Mouse (Mus musculus): Measurements from ENCODE around the gene Acnat1. TPM values are rescaled to one million over a fixed set of nuclear protein-coding genes. Genes with fewer than 3 reads are reported as not detected.
"Not testable (repeated sequence)": the region's sequence is repeated elsewhere in the genome, so short reads cannot be mapped to it uniquely, and the experiment has no call there.

Acnat1 gene
- polyA plus RNA-seq, 1 experiment from 2014 or later, result not detected

- Histone ChIP-seq H3K36me3 (replicated peaks; ENCODE audit: control insufficient read depth, insufficient read depth) (0 out of 2 replicates have a peak, but pooled peaks cover under 1% of the 10 kb centered on the region), H3K9me3 (ENCODE audit: control insufficient read depth, low read length) (no peaks in the 10 kb centered on the region), H3K4me3 (replicated peaks; ENCODE audit: low read length) (no peak within 1 kb of the TSS), H3K9ac (no peak within 1 kb of the TSS), H3K4me2 (replicated peaks) (no peak within 1 kb of the TSS), H3K4me1 (replicated peaks; ENCODE audit: control insufficient read depth, insufficient read depth, low read length) (no peaks in the 10 kb centered on the region), H3K27ac (no peak within 1 kb of the TSS), H3K27me3 (ENCODE audit: control insufficient read depth, insufficient read depth, low read length) (no peaks in the 10 kb centered on the region)
- no peak for DNase-seq (ENCODE audit: low spot score)
- no peak for ATAC-seq (ENCODE audit: low FRiP score)
- WGBS, result 84% methylated on average over 3 of the region's 3 CpGs
Measured at GRCm38 (mm10) chr4:49506386-49506785, 32.7 kb upstream of the Acnat1 start, which contains the start of gene Baat. Baat (minus strand) TSS chr4:49506557.

- no peaks in the 10 kb centered on the region for H3K36me3 ChIP-seq (replicated peaks; ENCODE audit: control insufficient read depth, insufficient read depth)
- H3K9ac ChIP-seq, result no peak overlapping the region
- WGBS, result 96% methylated on average over 1 of the region's 1 CpGs
- DNase-seq (ENCODE audit: low spot score) (no peak), ATAC-seq (ENCODE audit: low FRiP score) (no peak)
- H3K4me3 ChIP-seq (replicated peaks; ENCODE audit: low read length), result no peak overlapping the region
- no peaks in the 10 kb centered on the region for H3K4me1 ChIP-seq (replicated peaks; ENCODE audit: control insufficient read depth, insufficient read depth, low read length)
- no peaks in the 10 kb centered on the region for H3K27me3 ChIP-seq (ENCODE audit: control insufficient read depth, insufficient read depth, low read length)
- H3K27ac ChIP-seq, result no peak overlapping the region
- H3K9me3 ChIP-seq (ENCODE audit: control insufficient read depth, low read length), result no peaks in the 10 kb centered on the region
- no peak overlapping the region for H3K4me2 ChIP-seq (replicated peaks)
Measured at GRCm38 (mm10) chr4:49503563-49503962, 29.9 kb upstream of the Acnat1 start.

- 83% methylated on average over 3 of the region's 3 CpGs for WGBS
- H3K4me1 ChIP-seq (replicated peaks; ENCODE audit: control insufficient read depth, insufficient read depth, low read length), result not testable (repeated sequence)
Measured at GRCm38 (mm10) chr4:49485934-49486650, 12.4 kb upstream of the Acnat1 start.

DNA sequence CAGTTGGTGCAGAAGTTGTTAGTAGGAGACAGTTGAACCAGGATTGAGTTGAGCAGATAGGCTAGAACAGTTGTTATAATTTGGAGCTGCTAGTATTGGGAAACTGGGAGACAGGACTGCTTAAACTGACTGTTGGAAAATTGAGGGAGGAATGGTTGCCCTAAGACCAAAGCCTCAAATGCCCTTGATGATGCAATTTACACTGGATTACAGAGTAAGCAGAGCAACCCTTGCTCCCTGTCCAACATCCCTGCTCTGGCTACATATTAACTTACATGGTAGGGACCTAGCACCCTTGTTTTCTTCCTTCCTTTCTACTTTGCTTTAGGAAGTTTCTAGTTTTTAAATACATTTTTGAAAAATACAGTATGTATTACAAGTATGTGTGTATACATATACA, 11.7 kb upstream of the Acnat1 start:
- H3K27me3 ChIP-seq (ENCODE audit: control insufficient read depth, insufficient read depth, low read length), result no peaks in the 10 kb centered on the region
- no peaks in the 10 kb centered on the region for H3K36me3 ChIP-seq (replicated peaks; ENCODE audit: control insufficient read depth, insufficient read depth)
- no peak overlapping the region for H3K9ac ChIP-seq
- H3K9me3 ChIP-seq (ENCODE audit: control insufficient read depth, low read length), result no peaks in the 10 kb centered on the region
- H3K4me1 ChIP-seq (replicated peaks; ENCODE audit: control insufficient read depth, insufficient read depth, low read length), result no peaks in the 10 kb centered on the region
- H3K4me3 ChIP-seq (replicated peaks; ENCODE audit: low read length), result no peak overlapping the region
- H3K4me2 ChIP-seq (replicated peaks), result no peak overlapping the region
- no peak overlapping the region for H3K27ac ChIP-seq
- DNase-seq (ENCODE audit: low spot score) (no peak), ATAC-seq (ENCODE audit: low FRiP score) (no peak)

More at GRCm38 (mm10) chr4:49485934-49486650, 12.4 kb upstream of the Acnat1 start:
- not testable (repeated sequence) for H3K4me3 ChIP-seq (replicated peaks; ENCODE audit: low read length); H3K9ac ChIP-seq; ATAC-seq (ENCODE audit: low FRiP score); DNase-seq (ENCODE audit: low spot score); H3K27ac ChIP-seq; H3K36me3 ChIP-seq (replicated peaks; ENCODE audit: control insufficient read depth, insufficient read depth); H3K27me3 ChIP-seq (ENCODE audit: control insufficient read depth, insufficient read depth, low read length); H3K9me3 ChIP-seq (ENCODE audit: control insufficient read depth, low read length); H3K4me2 ChIP-seq (replicated peaks)

DNA sequence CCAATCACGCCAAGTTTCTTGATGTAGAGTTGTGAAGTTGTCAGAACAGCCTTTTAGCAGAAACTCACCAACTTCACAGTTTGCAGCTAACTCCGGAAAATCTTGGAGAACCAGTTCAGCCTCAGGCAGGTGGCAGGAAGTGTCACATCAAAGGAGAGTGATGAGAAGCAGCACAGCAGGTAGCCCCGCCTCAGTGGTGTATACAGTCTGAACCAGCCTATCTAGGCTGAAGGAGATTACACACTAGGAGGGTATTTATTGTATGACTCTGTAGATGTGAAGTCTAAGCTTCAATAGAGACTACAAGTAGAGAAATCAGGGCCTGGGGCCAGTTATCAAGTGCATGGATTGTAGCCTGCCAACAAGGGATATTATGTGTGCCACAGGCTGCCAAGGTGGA, 7.2 kb upstream of the Acnat1 start:
- H3K4me2 ChIP-seq (replicated peaks), result no peak overlapping the region
- H3K4me1 ChIP-seq (replicated peaks; ENCODE audit: control insufficient read depth, insufficient read depth, low read length), result peaks cover 6% of the 10 kb centered on the region; the same call in 1 of the 2 replicates
- no peaks in the 10 kb centered on the region for H3K36me3 ChIP-seq (replicated peaks; ENCODE audit: control insufficient read depth, insufficient read depth)
- no peak overlapping the region for H3K9ac ChIP-seq
- H3K27ac ChIP-seq, result no peak overlapping the region
- DNase-seq (ENCODE audit: low spot score), result no peak
- ATAC-seq (ENCODE audit: low FRiP score), result no peak
- no peaks in the 10 kb centered on the region for H3K27me3 ChIP-seq (ENCODE audit: control insufficient read depth, insufficient read depth, low read length)
- no peaks in the 10 kb centered on the region for H3K9me3 ChIP-seq (ENCODE audit: control insufficient read depth, low read length)
- 60% methylated on average over 3 of the region's 3 CpGs for WGBS
- no peak overlapping the region for H3K4me3 ChIP-seq (replicated peaks; ENCODE audit: low read length)

- Histone ChIP-seq H3K27me3 (ENCODE audit: control insufficient read depth, insufficient read depth, low read length) (no peaks in the 10 kb centered on the region), H3K36me3 (replicated peaks; ENCODE audit: control insufficient read depth, insufficient read depth) (no peaks in the 10 kb centered on the region), H3K9ac (no peak overlapping the region), H3K9me3 (ENCODE audit: control insufficient read depth, low read length) (no peaks in the 10 kb centered on the region), H3K4me3 (replicated peaks; ENCODE audit: low read length) (no peak overlapping the region), H3K27ac (no peak overlapping the region), H3K4me2 (replicated peaks) (no peak overlapping the region; the same call in 1 of the 2 replicates), H3K4me1 (replicated peaks; ENCODE audit: control insufficient read depth, insufficient read depth, low read length) (peaks cover 6% of the 10 kb centered on the region; the same call in 1 of the 2 replicates)
- no peak for DNase-seq (ENCODE audit: low spot score)
- no peak for ATAC-seq (ENCODE audit: low FRiP score)
- WGBS, result 27% methylated on average over 21 of the region's 21 CpGs
Measured at GRCm38 (mm10) chr4:49480104-49480760, 6.5 kb upstream of the Acnat1 start.

GRCm38 (mm10) chr4:49479035-49479434, 5.3 kb upstream of the Acnat1 start:
- WGBS, result 12% methylated on average over 2 of the region's 2 CpGs
- DNase-seq (ENCODE audit: low spot score); H3K4me2 ChIP-seq (replicated peaks); H3K9me3 ChIP-seq (ENCODE audit: control insufficient read depth, low read length); H3K4me1 ChIP-seq (replicated peaks; ENCODE audit: control insufficient read depth, insufficient read depth, low read length); H3K27me3 ChIP-seq (ENCODE audit: control insufficient read depth, insufficient read depth, low read length); H3K9ac ChIP-seq; H3K27ac ChIP-seq; H3K36me3 ChIP-seq (replicated peaks; ENCODE audit: control insufficient read depth, insufficient read depth); H3K4me3 ChIP-seq (replicated peaks; ENCODE audit: low read length); ATAC-seq (ENCODE audit: low FRiP score): not testable (repeated sequence)

- no peak overlapping the region for H3K9ac ChIP-seq
- no peak overlapping the region for H3K27ac ChIP-seq
- ATAC-seq (ENCODE audit: low FRiP score) (peak; percentile 60; the same call in 1 of the 2 replicates), DNase-seq (ENCODE audit: low spot score) (no peak)
- 0 out of 2 replicates have a peak overlapping the region, but pooled peaks have one; percentile 9 for H3K4me3 ChIP-seq (replicated peaks; ENCODE audit: low read length)
- H3K9me3 ChIP-seq (ENCODE audit: control insufficient read depth, low read length), result no peaks in the 10 kb centered on the region
- H3K27me3 ChIP-seq (ENCODE audit: control insufficient read depth, insufficient read depth, low read length), result no peaks in the 10 kb centered on the region
- H3K36me3 ChIP-seq (replicated peaks; ENCODE audit: control insufficient read depth, insufficient read depth), result no peaks in the 10 kb centered on the region
- WGBS, result 20% methylated on average over 18 of the region's 19 CpGs
- peaks cover 6% of the 10 kb centered on the region; the same call in 1 of the 2 replicates for H3K4me1 ChIP-seq (replicated peaks; ENCODE audit: control insufficient read depth, insufficient read depth, low read length)
- peak overlapping the region; percentile 49 for H3K4me2 ChIP-seq (replicated peaks)
Measured at GRCm38 (mm10) chr4:49478118-49478877, 4.6 kb upstream of the Acnat1 start.

DNA sequence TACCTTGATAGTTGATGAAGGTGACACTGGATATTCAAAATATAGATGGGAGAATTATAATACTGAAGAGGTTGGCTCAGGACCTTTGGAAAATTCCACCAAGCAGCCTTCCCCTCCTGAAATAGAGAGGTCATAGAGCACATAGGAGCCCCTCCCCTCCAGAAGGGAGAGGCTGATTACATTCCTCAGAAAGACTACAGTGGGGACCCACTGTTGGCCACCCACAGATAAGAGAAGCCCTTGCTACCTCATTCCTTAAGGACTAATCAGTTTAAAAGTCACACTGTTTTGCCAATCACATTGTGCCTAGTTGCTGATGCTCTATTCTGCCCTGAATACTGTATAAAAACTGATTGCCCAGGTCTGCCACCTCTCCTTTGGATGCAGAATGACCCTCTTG, 871 bp upstream of the Acnat1 start:
- ATAC-seq (ENCODE audit: low FRiP score) (no peak), DNase-seq (ENCODE audit: low spot score) (no peak)
- peaks cover 6% of the 10 kb centered on the region; the same call in 1 of the 2 replicates for H3K4me1 ChIP-seq (replicated peaks; ENCODE audit: control insufficient read depth, insufficient read depth, low read length)
- no peak overlapping the region for H3K4me2 ChIP-seq (replicated peaks)
- no peaks in the 10 kb centered on the region for H3K27me3 ChIP-seq (ENCODE audit: control insufficient read depth, insufficient read depth, low read length)
- no peak overlapping the region for H3K27ac ChIP-seq
- H3K9ac ChIP-seq, result no peak overlapping the region
- H3K9me3 ChIP-seq (ENCODE audit: control insufficient read depth, low read length), result no peaks in the 10 kb centered on the region
- no peaks in the 10 kb centered on the region for H3K36me3 ChIP-seq (replicated peaks; ENCODE audit: control insufficient read depth, insufficient read depth)
- H3K4me3 ChIP-seq (replicated peaks; ENCODE audit: low read length), result no peak overlapping the region

Measured in hindbrain, embryonic 14.5 days (tissue).